16 mouse cellular contexts compared by ENCODE assay signal in the genomic region with DNA sequence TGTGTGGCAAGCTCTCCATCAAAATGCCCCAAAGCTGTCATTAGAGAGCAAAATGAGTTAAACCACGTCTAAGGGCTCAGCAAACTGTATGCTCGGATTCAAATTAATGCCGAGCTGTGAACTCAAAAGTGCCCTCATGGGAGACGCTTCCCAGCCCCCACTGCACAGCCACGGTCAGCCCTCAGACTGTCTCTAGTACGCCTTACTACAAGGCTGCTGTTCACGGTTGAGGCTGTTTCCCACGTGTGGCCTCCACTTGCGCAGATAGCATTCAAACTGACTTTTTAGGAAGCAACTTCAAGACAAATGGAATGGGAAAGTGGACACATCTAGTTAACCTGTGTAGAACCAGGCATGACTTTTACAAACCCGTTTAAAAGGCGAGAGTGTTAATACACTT.
DNase-seq lines count a peak whose midpoint lies in the region; ATAC-seq and TF ChIP-seq lines count a peak whose summit lies in the region.
"Had no signal": no experiment of that assay in that cellular context is flagged by ENCODE, and none has a peak within 500 bp of the region (broad histone marks: within the 10 kb centered on the region; RNA-seq: fewer than 3 reads in every experiment).

No protein-coding gene starts in this region.

- TF ChIP-seq POLR2A in brain, embryonic 14.5 days (IDR thresholded peaks at IDR 0.05; ENCODE audit: borderline replicate concordance, extremely low read depth, insufficient read depth, insufficient read length, poor library complexity, severe bottlenecking) = no peak

- no peak overlapping the region for H3K4me3 ChIP-seq in kidney, embryonic 16.5 days (ENCODE audit: low read length)
- no peak overlapping the region for H3K4me3 ChIP-seq in limb, embryonic 10.5 days

- no peaks in the 10 kb centered on the region for H3K36me3 ChIP-seq in kidney, embryonic 16.5 days (ENCODE audit: insufficient read depth, low read length)
- no peaks in the 10 kb centered on the region for H3K36me3 ChIP-seq in limb, embryonic 10.5 days

- no peak overlapping the region for H3K4me2 ChIP-seq in kidney, embryonic 16.5 days (replicated peaks; ENCODE audit: low read depth, low read length)

- TF ChIP-seq CTCF in brain, embryonic 14.5 days (IDR thresholded peaks at IDR 0.05; ENCODE audit: borderline replicate concordance, extremely low read depth, insufficient read depth, insufficient read length) = no peak

- DNase-seq in adrenal gland, postnatal 10 days = peak; percentile 10
- no peak for DNase-seq in adrenal gland, postnatal 25 days
- DNase-seq in kidney, adult 9 months = no peak
- peak; percentile 21 for DNase-seq in brain, embryonic 14.5 days (ENCODE audit: low read depth)
- peak; percentile 38 for DNase-seq in limb, embryonic 10.5 days (ENCODE audit: low spot score)
- no peak for DNase-seq in layer of hippocampus, adult 8-10 months (ENCODE audit: low spot score in 2 of 2)
- DNase-seq in cerebellum, postnatal 36 days = no peak
- DNase-seq: cerebellum, adult 8-10 months; gastrocnemius, postnatal 25 days; heart, postnatal 14 days; kidney, adult 11 months; lung, adult 2 months; right cerebral cortex, postnatal 14 days; thymus, adult 2 months had no signal

- WGBS in kidney, embryonic 16.5 days = 19% methylated on average over 11 of the region's 11 CpGs
- 25% methylated on average over 11 of the region's 11 CpGs for WGBS in limb, embryonic 10.5 days

- no peaks in the 10 kb centered on the region for H3K9me3 ChIP-seq in kidney, embryonic 16.5 days (ENCODE audit: low read length)
- H3K9me3 ChIP-seq in limb, embryonic 10.5 days (replicated peaks) = no peaks in the 10 kb centered on the region

- ATAC-seq in kidney, embryonic 16.5 days (ENCODE audit: low FRiP score, low TSS enrichment) = peak; percentile 65
- ATAC-seq: forebrain, embryonic 16.5 days had no signal

- no peaks in the 10 kb centered on the region for H3K4me1 ChIP-seq in kidney, embryonic 16.5 days (ENCODE audit: insufficient read depth, low read length)
- H3K4me1 ChIP-seq in limb, embryonic 10.5 days = peaks cover 19% of the 10 kb centered on the region

- no peak overlapping the region for H3K27ac ChIP-seq in kidney, embryonic 16.5 days (ENCODE audit: low read length)
- no peak overlapping the region for H3K27ac ChIP-seq in limb, embryonic 10.5 days

- H3K27me3 ChIP-seq in kidney, embryonic 16.5 days (ENCODE audit: insufficient read depth, low read length) = no peaks in the 10 kb centered on the region
- no peaks in the 10 kb centered on the region for H3K27me3 ChIP-seq in limb, embryonic 10.5 days (ENCODE audit: low read depth, poor library complexity, severe bottlenecking)

- no peak overlapping the region for H3K9ac ChIP-seq in kidney, embryonic 16.5 days (replicated peaks; ENCODE audit: low read length)

Comparison
In these comparisons a context has a peak if more than half of its experiments do, and no peak if none do; other contexts are left out.
1. DNase-seq: peak in adrenal gland, postnatal 10 days (single experiment), brain, embryonic 14.5 days (single experiment) and limb, embryonic 10.5 days (single experiment); none in adrenal gland, postnatal 25 days (single experiment), kidney, adult 9 months (single experiment), layer of hippocampus, adult 8-10 months (0 of 2) and cerebellum, postnatal 36 days (0 of 2).